Mouse (Mus musculus): ENCODE results near the gene Sox6. TPM values are rescaled to one million over a fixed set of nuclear protein-coding genes. Genes with fewer than 3 reads are reported as not detected.

The Sox6 gene
- total RNA-seq, 2 experiments from 2014 or later: 21.1 to 26.5 TPM

GRCm38 (mm10) chr7:115506385-115506784, 532.2 kb downstream of the Sox6 start:
- no peak for DNase-seq (ENCODE audit: low spot score in 2 of 2)

GRCm38 (mm10) chr7:115501497-115501896, 537.1 kb downstream of the Sox6 start:
- no peak for DNase-seq (ENCODE audit: low spot score in 2 of 2)

DNA sequence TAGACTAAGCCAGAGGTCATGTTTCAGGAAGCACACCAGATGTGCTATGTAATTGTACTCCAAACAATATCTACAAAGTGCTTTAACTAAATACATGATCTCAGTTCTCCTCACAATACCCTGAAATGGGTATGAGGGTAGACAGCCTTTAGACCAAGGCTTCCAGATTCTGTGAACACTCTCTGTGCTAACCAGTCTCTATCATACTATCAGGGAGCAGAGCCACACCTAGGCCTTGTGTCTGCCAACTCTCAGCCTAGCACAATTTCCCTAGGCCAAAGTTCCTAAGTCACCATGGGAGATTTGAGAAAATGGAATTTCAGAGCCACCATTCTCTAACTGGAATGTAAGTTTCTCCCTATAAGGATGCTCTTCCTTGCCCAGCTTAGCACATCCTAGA, 537.8 kb downstream of the Sox6 start:
- DNase-seq (ENCODE audit: low spot score in 2 of 2): no peak

DNA sequence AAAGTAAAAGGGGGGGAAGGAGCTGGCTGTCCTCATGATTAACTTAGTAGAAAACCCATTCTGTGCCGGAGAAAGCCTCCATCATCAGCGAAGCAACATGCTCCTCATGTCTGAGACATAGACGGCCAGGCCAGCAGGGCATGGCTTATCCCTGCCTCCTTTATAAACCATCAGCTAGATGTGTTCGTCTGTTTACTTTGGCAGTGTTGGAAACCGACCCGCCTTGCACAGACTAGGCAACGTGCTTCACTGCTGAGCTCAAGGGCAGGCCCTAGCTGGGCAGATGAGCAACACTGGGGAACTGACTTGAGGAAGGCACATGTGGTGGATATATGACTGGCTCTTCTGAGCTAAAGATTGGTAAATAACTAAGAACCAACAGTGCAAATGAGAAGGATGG, 538.4 kb downstream of the Sox6 start:
- DNase-seq (ENCODE audit: low spot score in 2 of 2): no peak

DNA sequence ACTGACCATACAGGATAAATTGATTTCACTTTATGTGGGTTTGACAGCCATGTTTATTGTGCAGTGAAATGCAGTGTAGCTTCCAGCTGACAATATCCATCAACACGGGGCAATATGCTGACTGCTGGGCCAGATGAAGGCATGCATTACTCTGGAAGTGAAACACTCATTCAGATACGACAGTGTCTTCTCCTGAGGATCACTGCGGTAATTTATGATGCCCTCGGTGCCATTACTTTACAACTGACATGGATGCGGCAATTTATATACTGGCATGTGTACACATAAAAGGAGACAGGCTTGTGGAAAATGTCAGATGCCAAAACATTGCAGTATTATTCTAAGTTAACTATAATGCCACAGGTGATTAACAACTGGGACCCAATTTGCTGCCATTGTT, 546.9 kb downstream of the Sox6 start:
- DNase-seq (ENCODE audit: low spot score in 2 of 2): no peak

- no peak for DNase-seq (ENCODE audit: low spot score in 2 of 2)
Measured at GRCm38 (mm10) chr7:115489608-115490007, 549.0 kb downstream of the Sox6 start.

DNA sequence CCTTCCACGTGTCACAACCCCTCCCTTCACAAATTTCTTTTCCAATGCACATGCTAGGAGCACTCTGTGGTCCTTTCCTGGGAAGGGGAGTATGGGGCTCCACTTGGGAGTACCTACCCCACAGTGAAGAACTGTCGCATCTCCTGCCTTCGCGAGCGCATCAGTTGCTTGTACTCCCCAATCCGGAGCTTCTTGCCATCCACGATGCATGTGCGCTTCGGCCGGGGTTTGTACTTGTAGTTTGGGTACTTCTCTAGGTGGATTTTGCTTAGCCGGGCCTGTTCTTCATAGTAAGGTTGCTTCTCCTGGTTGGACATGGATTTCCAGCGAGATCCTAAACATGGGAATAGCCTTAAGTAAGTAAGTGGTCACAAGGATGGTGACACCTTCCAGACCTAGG, 552.2 kb downstream of the Sox6 start:
- DNase-seq (ENCODE audit: low spot score in 2 of 2): no peak

DNA sequence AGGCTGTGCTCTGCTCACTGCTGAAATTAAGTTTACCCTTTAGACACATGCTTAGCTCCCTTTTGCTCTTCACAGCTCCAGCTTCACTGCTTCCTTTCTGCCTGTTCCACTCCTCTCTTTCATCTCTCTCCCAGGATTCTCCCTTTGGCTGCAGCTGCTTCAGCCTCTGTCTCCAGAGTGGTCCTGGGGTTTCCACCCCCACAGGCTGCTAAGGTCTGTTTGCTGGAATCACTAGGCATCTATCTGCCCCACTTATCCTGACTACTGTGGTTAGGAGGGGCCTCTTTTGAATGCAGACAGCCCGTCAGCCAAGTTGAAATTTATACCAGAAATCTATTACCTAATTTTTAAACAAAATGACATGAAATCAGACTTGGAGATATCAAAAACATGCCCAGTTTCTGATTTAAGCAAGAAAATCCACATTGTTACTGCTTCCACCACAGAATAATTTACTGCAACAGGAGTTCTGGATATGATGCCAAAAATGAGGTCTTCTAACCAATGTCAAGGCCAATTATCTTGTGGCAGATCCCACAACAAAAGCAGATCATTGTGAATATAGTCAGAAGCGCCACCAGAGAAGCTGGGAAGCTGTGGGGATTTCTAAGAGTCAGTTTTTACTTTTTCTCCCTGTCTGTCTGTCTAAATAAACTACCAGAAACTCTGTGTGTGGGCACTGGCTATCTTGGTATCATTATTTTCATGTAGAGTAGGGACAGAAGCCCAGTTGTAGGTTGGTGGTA, 552.8 kb downstream of the Sox6 start:
- no peak for DNase-seq (ENCODE audit: low spot score in 2 of 2)

GRCm38 (mm10) chr7:115477763-115478162, 560.8 kb downstream of the Sox6 start:
- no peak for DNase-seq (ENCODE audit: low spot score in 2 of 2)

DNA sequence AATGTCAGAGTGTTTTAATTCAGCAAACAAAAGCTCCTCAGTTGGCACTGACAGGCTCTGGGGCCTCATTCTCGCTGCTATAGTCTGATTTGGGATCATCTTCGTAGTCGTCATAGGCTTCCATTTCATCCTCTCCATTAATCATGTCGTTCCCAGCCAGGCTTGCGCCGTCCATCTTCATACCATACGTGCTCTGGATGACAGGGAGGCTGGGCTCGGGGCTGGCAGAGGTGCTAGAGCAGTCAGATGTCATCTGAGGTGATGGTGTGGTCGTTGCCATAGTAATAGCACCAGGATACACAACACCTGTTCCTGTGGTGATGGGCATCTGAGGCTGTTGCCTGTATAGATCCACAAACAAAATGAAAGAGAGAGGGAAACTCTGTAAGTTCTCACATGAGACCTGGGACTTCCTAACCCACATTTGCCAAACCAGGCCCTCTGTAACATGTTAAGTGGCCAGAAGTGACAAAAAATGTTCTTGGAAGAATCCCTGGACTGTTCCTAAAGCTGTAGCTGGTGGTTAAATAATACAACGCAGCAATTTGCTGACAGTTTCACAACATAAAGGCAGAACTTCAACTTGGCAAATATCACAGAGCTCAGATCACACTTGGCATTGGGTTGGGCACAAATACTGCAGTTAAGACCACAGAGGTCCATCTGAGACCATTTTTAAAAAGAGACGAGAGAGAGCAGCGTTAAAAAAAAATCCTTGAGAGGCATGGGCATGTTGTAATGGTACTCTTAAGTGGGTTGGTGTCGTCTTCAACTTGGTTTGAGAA, 561.5 kb downstream of the Sox6 start:
- DNase-seq (ENCODE audit: low spot score in 2 of 2): no peak

GRCm38 (mm10) chr7:115475176-115475575, 563.4 kb downstream of the Sox6 start:
- no peak for DNase-seq (ENCODE audit: low spot score in 2 of 2)

- peak in 1 of 2 experiments; percentile 4 for DNase-seq (ENCODE audit: low spot score in 2 of 2)
Measured at GRCm38 (mm10) chr7:115474115-115474514, 564.5 kb downstream of the Sox6 start.

GRCm38 (mm10) chr7:115472850-115473249, 565.7 kb downstream of the Sox6 start:
- DNase-seq (ENCODE audit: low spot score in 2 of 2): no peak

- DNase-seq (ENCODE audit: low spot score in 2 of 2): no peak
Measured at GRCm38 (mm10) chr7:115471521-115471920, 567.1 kb downstream of the Sox6 start.

- DNase-seq (ENCODE audit: low spot score in 2 of 2): no peak
Measured at GRCm38 (mm10) chr7:115466811-115467210, 571.8 kb downstream of the Sox6 start.

DNA sequence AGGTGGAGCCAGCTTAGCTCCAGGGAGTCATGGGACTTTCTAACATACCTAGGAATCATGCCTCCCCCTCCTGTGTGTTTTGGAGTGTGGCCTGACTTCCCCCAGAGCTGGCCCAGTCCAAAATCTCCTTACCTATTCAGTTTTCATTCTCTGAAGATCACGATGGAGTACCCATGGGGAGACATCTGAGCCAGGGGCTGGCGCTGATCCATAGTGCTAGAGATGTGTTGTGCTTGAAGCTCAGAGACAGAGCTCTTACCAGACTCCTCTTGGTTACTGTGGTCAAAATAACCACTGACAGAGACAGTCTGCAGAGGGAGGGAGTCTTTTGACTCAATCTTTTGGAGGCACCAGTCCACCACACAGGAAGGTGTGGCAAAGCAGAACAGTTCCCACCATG, 575.2 kb downstream of the Sox6 start:
- DNase-seq (ENCODE audit: low spot score in 2 of 2): no peak

DNA sequence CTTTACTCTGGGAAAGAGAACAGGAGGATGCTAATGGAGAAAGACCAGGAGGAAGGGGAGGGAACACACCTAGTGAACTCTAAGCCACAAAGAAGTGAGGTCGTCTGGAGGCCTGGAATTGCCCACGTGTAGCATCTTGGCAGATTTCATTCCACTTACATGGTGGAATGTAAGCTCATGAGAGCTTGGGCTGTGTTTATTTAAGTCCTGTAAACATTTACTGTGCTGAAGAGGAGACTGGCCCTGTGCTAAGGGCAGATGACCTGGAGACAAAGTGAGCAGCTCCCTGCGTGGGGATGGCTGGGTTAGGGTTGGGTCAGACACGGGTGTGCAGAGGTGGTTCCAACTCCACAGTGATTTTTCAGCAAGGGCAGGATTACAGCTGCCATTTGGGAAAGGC, 576.3 kb downstream of the Sox6 start:
- DNase-seq (ENCODE audit: low spot score in 2 of 2): no peak

- DNase-seq (ENCODE audit: low spot score in 2 of 2): no peak
Measured at GRCm38 (mm10) chr7:115454988-115455387, 583.6 kb downstream of the Sox6 start.

DNA sequence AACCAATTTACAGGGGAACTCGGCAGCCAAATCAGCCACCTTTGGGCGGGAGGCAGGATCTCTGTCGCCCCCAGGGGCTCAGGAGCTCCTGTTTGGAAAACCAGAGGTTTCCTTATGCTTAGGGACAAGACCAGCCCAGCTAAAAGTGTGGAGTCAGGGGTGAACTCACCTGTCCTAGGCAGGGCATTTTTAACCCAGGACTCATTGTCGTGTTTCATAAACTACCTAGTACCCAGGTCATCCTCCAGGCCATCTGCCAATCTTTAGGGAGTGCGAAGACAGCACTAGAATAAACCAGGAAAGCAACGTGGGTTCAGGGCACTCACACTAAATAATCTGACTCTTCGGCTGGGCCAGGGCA, 584.9 kb downstream of the Sox6 start:
- no peak for DNase-seq (ENCODE audit: low spot score in 2 of 2)

GRCm38 (mm10) chr7:115453042-115453712, 585.4 kb downstream of the Sox6 start:
- peak in 1 of 2 experiments; percentile 10 for DNase-seq (ENCODE audit: low spot score in 2 of 2)

GRCm38 (mm10) chr7:115450431-115451195, 588.0 kb downstream of the Sox6 start:
- peak in 1 of 2 experiments; percentile 30 for DNase-seq (ENCODE audit: low spot score in 2 of 2)

Data from layer of hippocampus, adult 18-20 months (tissue).